Mouse (Mus musculus) liver, postnatal 0 days (tissue): Measurements from ENCODE around the gene Msh5. TPM values are rescaled to one million over a fixed set of nuclear protein-coding genes. Genes with fewer than 3 reads are reported as not detected.
A peak's percentile ranks its signal among the peaks of the same experiment; 100 is the strongest.

Experiments
- ATAC-seq: fragments of 200-750 bp; cut with Nextera tagmentation; 2 replicates; pipeline ENCODE4 v1.8.0; 2017; ENCODE audit warnings: mild to moderate bottlenecking, moderate library complexity
- DNase-seq: peaks from one replicate; pipeline ENCODE4 v3.0.0-alpha.2; 2016
- H3K27ac ChIP-seq: fragments of 300-500 bp; sonication (generic); 2 replicates; pipeline ENCODE4 v1.5.1; 2014; ENCODE audit warnings: antibody characterized with exemption, moderate library complexity, mild to moderate bottlenecking, low read depth
- H3K27me3 ChIP-seq: fragments of 300-500 bp; sonication (generic); 2 replicates; pipeline ENCODE4 v1.6.1; 2014; ENCODE audit warnings: low read length, control low read depth, mixed read lengths; ENCODE audit not compliant: insufficient read depth
- H3K36me3 ChIP-seq: fragments of 300-500 bp; sonication (generic); replicated peaks from 2 replicates; pipeline ENCODE4 v1.6.1; 2014; ENCODE audit warnings: mild to moderate bottlenecking, control low read depth, low read length, moderate library complexity, mixed read lengths; ENCODE audit not compliant: insufficient read depth
- H3K4me1 ChIP-seq: fragments of 300-500 bp; sonication (generic); 2 replicates; pipeline ENCODE4 v1.6.1; 2014; ENCODE audit warnings: antibody characterized with exemption, mild to moderate bottlenecking, control low read depth; ENCODE audit not compliant: insufficient read depth
- H3K4me2 ChIP-seq: fragments of 300-500 bp; sonication (generic); 2 replicates; pipeline ENCODE4 v1.6.1; 2014; ENCODE audit warnings: low read depth, mild to moderate bottlenecking, low read length, moderate library complexity, mixed read lengths
- H3K4me3 ChIP-seq: fragments of 300-500 bp; sonication (generic); 2 replicates; pipeline ENCODE4 v1.5.1; 2014; ENCODE audit warnings: low read depth, low read length
- H3K9ac ChIP-seq: fragments of 300-500 bp; sonication (generic); replicated peaks from 2 replicates; pipeline ENCODE4 v1.6.1; 2014; ENCODE audit warnings: mild to moderate bottlenecking, moderate library complexity
- H3K9me3 ChIP-seq: fragments of 300-500 bp; sonication (generic); 2 replicates; pipeline ENCODE4 v1.6.1; 2016; ENCODE audit warnings: mild to moderate bottlenecking, control low read depth, low read length, mixed read lengths
- CTCF ChIP-seq: sonication (generic); IDR thresholded peaks from 2 replicates; pipeline ENCODE4 v1.5.1; 2016; ENCODE audit warnings: antibody characterized with exemption, low read depth
- EP300 ChIP-seq: IDR thresholded peaks from 2 replicates; pipeline ENCODE4 v1.6.1; 2016; ENCODE audit warnings: antibody characterized with exemption, low read depth, mild to moderate bottlenecking
- WGBS: fragments of 180-500 bp; shearing (Covaris S2); extraction: QIAGEN DNeasy Blood & Tissue Kit; methylation state at CpG from one replicate; pipeline ENCODE4 v1.1.7; 2014; ENCODE audit not compliant: insufficient replicate concordance; 5-methylcytosine and 5-hydroxymethylcytosine counted together
- polyA plus RNA-seq: library from polyadenylated mRNA; unstranded; fragments of >200 nt; fragmentation: Nextera tagmentation; extraction: Ambion mirVana; gene quantifications from 2 replicates; pipeline ENCODE4 v1.2.1, GENCODE M21; 2015

Gene Msh5
- polyA plus RNA-seq, 1 experiment from 2014 or later: 4.2 TPM

DNA sequence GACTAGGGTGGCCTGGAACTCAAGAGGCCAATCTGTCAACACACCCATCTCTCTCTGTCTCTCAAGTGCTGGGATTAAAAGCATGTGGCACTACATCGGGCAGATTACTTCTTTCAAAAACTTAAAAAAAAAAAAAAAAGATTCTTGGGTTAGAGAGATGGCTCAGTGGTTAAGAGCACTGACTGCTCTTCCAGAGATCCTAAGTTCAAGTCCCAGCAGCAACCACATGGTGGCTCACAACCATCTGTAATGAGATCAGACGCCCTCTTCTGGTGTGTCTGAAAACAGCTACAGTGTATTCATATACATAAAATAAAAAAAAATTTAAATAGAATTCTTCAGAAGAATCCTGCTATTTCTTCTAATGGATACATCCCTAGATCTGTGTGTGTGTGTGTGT lies 41.6 kb upstream of the Msh5 start:
- TF ChIP-seq CTCF: peak; percentile 41; the same call in 1 of the 2 replicates
- TF ChIP-seq EP300: no peak
- peaks cover 20% of the 10 kb centered on the region for H3K36me3 ChIP-seq
- DNase-seq (no peak), ATAC-seq (no peak)
- WGBS: 47% methylated on average over 2 of the region's 2 CpGs
- no peaks in the 10 kb centered on the region for H3K27me3 ChIP-seq
- no peaks in the 10 kb centered on the region for H3K9me3 ChIP-seq
- H3K27ac ChIP-seq: no peak overlapping the region
- H3K9ac ChIP-seq: no peak overlapping the region
- H3K4me3 ChIP-seq: no peak overlapping the region
- H3K4me1 ChIP-seq: peaks cover 13% of the 10 kb centered on the region
- no peak overlapping the region for H3K4me2 ChIP-seq

DNA sequence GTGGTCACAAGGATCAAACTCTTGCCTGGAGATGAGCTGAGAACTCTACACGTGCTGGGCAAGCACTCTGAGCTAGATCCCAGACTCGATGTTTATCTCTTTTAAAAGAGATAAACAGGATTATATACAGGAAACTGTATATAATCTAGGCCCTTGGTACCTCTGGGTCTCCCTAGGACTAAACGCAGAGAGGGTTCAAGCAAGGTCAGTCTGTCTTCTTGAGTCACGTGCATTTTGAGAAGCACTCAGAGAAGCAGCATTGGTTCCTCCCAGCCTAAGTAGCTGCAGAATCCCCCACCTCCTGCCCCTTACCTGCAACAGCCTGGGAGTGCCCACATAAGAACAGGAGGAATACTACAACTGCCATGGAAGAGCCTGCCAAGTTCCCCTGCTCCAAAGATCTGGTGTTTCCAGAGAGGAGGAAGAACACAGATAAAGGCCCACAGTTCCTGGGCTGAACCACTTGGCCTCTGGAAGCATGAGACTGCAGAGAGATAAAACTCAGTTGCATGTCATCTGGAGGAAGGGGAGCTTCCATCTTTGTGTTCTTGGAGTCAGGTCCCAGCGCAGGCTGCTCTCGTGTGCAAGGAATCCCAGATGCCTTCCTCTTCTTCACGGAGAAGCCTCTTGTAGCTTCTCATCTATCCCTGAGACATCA lies 38.8 kb upstream of the Msh5 start, which contains the start of gene Ly6g6f:
TSS of gene Ly6g6f (minus strand) at position 403 of the 658 bp plus-strand sequence.
- H3K27me3 ChIP-seq: no peaks in the 10 kb centered on the region
- ATAC-seq (no peak), DNase-seq (no peak)
- H3K4me2 ChIP-seq: no peak within 1 kb of the TSS
- H3K9ac ChIP-seq: no peak within 1 kb of the TSS
- WGBS: 49% methylated on average over 7 of the region's 7 CpGs
- H3K27ac ChIP-seq: no peak within 1 kb of the TSS
- H3K36me3 ChIP-seq: no peaks in the 10 kb centered on the region
- TF ChIP-seq EP300 (no peak), CTCF (no peak)
- no peaks in the 10 kb centered on the region for H3K9me3 ChIP-seq
- no peak within 1 kb of the TSS for H3K4me3 ChIP-seq
- peaks cover 12% of the 10 kb centered on the region for H3K4me1 ChIP-seq

- no peaks in the 10 kb centered on the region for H3K9me3 ChIP-seq
- no peaks in the 10 kb centered on the region for H3K36me3 ChIP-seq
Observed at GRCm38 (mm10) chr17:35083929-35084497, 37.5 kb upstream of the Msh5 start.

GRCm38 (mm10) chr17:35082841-35083576 lies 36.5 kb upstream of the Msh5 start:
- H3K9ac ChIP-seq: no peak overlapping the region
- 86% methylated on average over 16 of the region's 16 CpGs for WGBS

More at GRCm38 (mm10) chr17:35083929-35084497, 37.5 kb upstream of the Msh5 start:
- TF ChIP-seq CTCF (no peak), EP300 (no peak)
- Histone ChIP-seq H3K27me3 (no peaks in the 10 kb centered on the region), H3K4me1 (peaks cover 16% of the 10 kb centered on the region), H3K9ac (no peak overlapping the region), H3K27ac (no peak overlapping the region), H3K4me3 (no peak overlapping the region), H3K4me2 (no peak overlapping the region)
- 47% methylated on average over 3 of the region's 3 CpGs for WGBS
- DNase-seq: no peak
- no peak for ATAC-seq

DNA sequence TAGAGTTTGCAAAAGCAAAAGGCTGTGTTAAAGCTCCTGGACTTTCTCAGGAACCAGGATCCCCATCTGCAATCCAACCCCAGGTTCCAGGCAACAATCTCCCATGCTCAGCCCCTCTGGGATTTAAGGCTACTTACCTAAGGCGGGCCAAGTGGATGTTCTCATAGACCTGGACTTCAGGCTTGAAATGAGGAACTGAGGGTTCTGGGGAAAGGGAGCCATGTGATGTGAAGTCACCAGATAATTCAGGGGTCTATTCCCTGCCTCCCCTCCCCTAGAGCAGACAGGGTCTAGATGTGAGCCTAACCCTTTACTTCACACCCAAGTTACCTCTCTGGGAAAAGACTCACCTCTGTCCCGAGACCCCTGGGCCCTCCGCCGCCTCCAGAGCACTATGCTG lies 34.2 kb upstream of the Msh5 start:
- DNase-seq: no peak
- 0 out of 2 replicates have a peak overlapping the region, but pooled peaks have one; percentile 33 for H3K9ac ChIP-seq
- WGBS: 76% methylated on average over 4 of the region's 4 CpGs
- no peak overlapping the region; the same call in 1 of the 2 replicates for H3K27ac ChIP-seq
- TF ChIP-seq CTCF (no peak), EP300 (no peak)
- no peak overlapping the region for H3K4me3 ChIP-seq
- peaks cover 17% of the 10 kb centered on the region for H3K4me1 ChIP-seq
- H3K9me3 ChIP-seq: no peaks in the 10 kb centered on the region
- 0 out of 2 replicates have a peak, but pooled peaks cover 4% of the 10 kb centered on the region for H3K27me3 ChIP-seq
- H3K4me2 ChIP-seq: no peak overlapping the region; the same call in 1 of the 2 replicates
- no peak for ATAC-seq
- H3K36me3 ChIP-seq: no peaks in the 10 kb centered on the region

More at GRCm38 (mm10) chr17:35082841-35083576, 36.5 kb upstream of the Msh5 start:
- H3K4me1 ChIP-seq: peaks cover 18% of the 10 kb centered on the region
- no peaks in the 10 kb centered on the region for H3K36me3 ChIP-seq
- no peaks in the 10 kb centered on the region for H3K27me3 ChIP-seq
- ATAC-seq (no peak), DNase-seq (no peak)
- H3K4me3 ChIP-seq: no peak overlapping the region
- H3K27ac ChIP-seq: no peak overlapping the region
- TF ChIP-seq CTCF (no peak), EP300 (no peak)
- no peaks in the 10 kb centered on the region for H3K9me3 ChIP-seq
- H3K4me2 ChIP-seq: no peak overlapping the region

DNA sequence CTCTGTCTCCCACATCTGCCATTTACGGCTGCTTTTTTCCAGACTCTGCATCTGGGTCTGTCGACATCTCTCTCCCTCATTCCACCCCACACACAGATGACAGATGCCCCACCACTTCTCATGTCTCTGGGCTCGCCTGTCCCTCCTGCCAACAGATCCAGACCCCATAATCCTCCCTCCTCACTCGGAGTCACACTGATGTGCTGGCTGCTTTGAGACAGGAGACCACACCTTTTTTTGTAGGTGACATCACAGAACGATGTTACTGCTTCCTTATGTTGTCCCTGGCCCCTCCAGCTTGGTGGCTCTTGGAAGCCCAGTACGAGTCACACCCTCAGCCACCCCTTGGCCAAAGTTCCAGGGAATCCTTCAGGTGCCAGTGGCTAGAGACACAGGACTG lies 33.7 kb upstream of the Msh5 start:
- no peak for DNase-seq
- Histone ChIP-seq H3K4me3 (peak overlapping the region; percentile 17; the same call in 1 of the 2 replicates), H3K9ac (peak overlapping the region; percentile 33; the same call in 1 of the 2 replicates), H3K4me2 (peak overlapping the region; percentile 51), H3K4me1 (peaks cover 14% of the 10 kb centered on the region), H3K36me3 (no peaks in the 10 kb centered on the region), H3K27ac (peak overlapping the region; percentile 50), H3K27me3 (0 out of 2 replicates have a peak, but pooled peaks cover 4% of the 10 kb centered on the region), H3K9me3 (no peaks in the 10 kb centered on the region)
- no peak for TF ChIP-seq EP300
- TF ChIP-seq CTCF: no peak
- ATAC-seq: peak; percentile 48
- 32% methylated on average over 6 of the region's 6 CpGs for WGBS
